Mouse (Mus musculus): ENCODE data around the gene Hdac9. TPM values are rescaled to one million over a fixed set of nuclear protein-coding genes. Genes with fewer than 3 reads are reported as not detected.
A peak's percentile ranks its signal among the peaks of the same experiment; 100 is the strongest.

Gene Hdac9
- polyA plus RNA-seq, 1 experiment = not detected

DNA sequence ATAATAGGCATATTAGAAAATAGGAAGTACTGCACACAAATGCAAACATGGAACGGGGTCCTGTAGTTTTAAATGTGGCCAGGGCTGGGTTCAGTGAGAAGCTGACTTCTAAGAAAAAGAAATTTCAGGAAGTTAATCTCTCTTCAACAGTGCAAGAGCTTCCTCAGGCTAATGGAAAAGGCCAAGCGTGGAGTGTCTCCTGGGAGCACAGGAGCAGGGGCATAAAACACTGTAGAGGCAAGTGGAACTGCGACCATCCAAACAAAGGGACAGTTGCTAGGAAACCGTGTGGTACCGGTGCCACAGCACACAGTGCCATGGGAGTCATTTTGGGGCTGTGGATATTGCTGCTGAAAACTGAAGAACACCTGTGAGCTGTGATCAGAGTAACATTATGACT, 191.7 kb downstream of the Hdac9 start:
- Histone ChIP-seq H3K36me3 (replicated peaks; ENCODE audit: low read length) (no peaks in the 10 kb centered on the region), H3K4me1 (peaks cover 32% of the 10 kb centered on the region), H3K27me3 (replicated peaks) (no peaks in the 10 kb centered on the region), H3K4me3 (replicated peaks) (peak overlapping the region; percentile 57), H3K9me3 (0 out of 2 replicates have a peak, but pooled peaks cover 5% of the 10 kb centered on the region)
- no peak for TF ChIP-seq GATA1 (IDR thresholded peaks at IDR 0.05; ENCODE audit: borderline replicate concordance, low read length)
- no peak for TF ChIP-seq FLI1 (IDR thresholded peaks at IDR 0.05; ENCODE audit: low read length)

DNA sequence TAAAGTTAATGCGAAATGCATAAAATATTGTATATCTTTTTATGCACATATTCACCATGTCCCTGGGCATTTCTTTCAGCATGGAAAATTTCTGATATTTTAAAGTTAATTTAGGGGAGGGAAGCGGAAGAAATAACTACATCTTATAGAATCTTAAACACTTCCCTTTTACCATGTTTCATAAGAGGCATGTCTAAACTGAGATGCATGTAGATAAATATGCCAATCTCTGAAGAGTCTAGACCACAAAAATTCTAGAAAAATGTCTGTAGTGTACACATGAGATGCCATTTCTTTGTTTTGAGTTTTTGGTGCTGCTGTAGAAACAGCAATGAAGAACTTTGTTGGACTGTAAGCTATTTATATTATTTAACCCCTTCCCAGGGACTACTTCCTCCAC, 192.6 kb downstream of the Hdac9 start:
- H3K27me3 ChIP-seq (replicated peaks) = no peaks in the 10 kb centered on the region
- H3K4me1 ChIP-seq = peaks cover 35% of the 10 kb centered on the region
- H3K9me3 ChIP-seq = 0 out of 2 replicates have a peak, but pooled peaks cover 5% of the 10 kb centered on the region
- H3K36me3 ChIP-seq (replicated peaks; ENCODE audit: low read length) = no peaks in the 10 kb centered on the region
- TF ChIP-seq GATA1 (IDR thresholded peaks at IDR 0.05; ENCODE audit: borderline replicate concordance, low read length) (no peak), FLI1 (IDR thresholded peaks at IDR 0.05; ENCODE audit: low read length) (no peak)
- H3K4me3 ChIP-seq (replicated peaks) = no peak overlapping the region

DNA sequence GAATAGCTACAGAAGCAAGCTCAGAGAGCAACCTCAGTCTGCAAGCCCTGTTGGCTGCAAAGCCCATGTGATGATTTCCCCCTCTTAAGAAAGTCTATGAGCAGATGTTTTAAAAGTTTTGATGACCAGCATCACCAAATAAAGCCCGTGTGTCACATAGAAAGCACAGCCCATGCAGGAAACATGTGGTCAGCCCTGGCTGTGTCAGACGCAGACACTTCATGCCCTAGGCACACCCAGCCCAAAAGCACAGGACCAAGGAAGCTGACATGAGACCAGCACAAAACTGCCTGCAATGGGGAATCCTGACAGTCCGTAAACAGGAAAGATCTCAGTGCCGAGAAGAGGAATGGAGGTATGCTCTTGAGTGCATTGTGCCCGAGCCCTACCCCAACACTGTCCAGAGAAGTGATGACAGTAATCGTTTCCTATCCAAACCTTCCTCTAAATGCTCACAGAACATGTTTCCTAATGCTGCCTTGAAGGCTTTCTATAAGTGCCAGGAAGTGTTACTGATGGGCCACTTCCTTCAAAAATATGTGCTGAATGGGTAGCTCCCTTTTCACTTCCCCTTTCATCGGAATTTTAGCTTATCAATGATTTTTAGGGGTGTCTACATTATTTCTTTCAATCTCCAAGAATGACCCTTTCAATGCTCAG, 193.9 kb downstream of the Hdac9 start:
- H3K4me1 ChIP-seq = peaks cover 36% of the 10 kb centered on the region
- H3K4me3 ChIP-seq (replicated peaks) = peak overlapping the region; percentile 89
- H3K27me3 ChIP-seq (replicated peaks) = no peaks in the 10 kb centered on the region
- H3K9me3 ChIP-seq = no peaks in the 10 kb centered on the region
- no peaks in the 10 kb centered on the region for H3K36me3 ChIP-seq (replicated peaks; ENCODE audit: low read length)
- TF ChIP-seq GATA1 (IDR thresholded peaks at IDR 0.05; ENCODE audit: borderline replicate concordance, low read length) (no peak), FLI1 (IDR thresholded peaks at IDR 0.05; ENCODE audit: low read length) (no peak)

DNA sequence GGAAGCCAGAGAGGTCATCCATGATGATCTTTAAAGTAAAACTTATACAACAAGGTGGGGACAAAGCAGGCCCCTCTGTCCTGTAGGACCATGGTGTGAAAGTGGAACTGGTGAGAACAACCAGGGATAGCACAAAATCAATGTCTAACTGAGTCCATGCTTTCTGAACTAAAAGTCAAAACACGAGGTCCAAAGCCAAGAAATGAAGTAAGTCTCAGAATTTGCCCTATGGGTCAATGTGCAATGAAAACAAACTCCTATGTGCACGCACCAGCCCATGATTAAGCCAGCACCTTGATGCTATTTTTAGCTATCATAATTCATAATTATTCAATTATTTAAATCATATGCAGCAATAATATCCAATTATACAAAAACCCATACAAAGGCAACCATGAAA, 196.0 kb downstream of the Hdac9 start:
- TF ChIP-seq GATA1 (IDR thresholded peaks at IDR 0.05; ENCODE audit: borderline replicate concordance, low read length) = no peak
- TF ChIP-seq FLI1 (IDR thresholded peaks at IDR 0.05; ENCODE audit: low read length) = no peak
- Histone ChIP-seq H3K27me3 (replicated peaks) (no peaks in the 10 kb centered on the region), H3K4me1 (peaks cover 39% of the 10 kb centered on the region), H3K36me3 (replicated peaks; ENCODE audit: low read length) (no peaks in the 10 kb centered on the region), H3K4me3 (replicated peaks) (no peak overlapping the region), H3K9me3 (no peaks in the 10 kb centered on the region)

DNA sequence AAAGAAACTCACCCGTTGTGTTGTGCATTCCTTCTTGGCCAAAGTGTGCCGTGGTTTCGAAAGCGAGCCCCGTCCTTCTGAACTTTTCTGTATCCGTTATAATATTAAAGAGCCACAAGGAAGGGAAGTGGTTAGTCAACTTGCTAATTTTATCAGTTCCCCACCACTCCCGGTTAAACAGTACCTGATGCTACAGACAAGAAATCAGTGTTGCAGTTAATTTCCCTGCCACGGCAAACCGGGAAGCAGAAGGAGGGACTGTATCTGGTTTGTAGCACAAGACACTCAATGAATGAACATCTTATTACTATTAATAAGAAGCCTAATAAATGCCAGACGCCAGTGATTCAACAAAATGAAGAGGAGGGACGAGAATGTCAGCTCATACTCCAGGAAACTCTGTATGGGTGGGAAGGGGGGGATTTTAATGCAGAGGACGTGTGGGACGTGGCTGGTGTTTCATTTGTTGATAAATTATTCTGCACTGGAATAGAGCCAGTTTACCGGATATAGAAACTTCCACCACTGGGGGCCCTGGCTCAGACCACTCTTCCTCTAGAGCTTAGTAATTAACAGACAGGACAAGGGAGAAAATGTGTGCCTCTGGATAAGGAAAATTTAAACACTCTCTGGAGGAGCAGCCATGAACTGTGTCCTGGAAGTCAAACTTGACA, 202.5 kb downstream of the Hdac9 start:
- Histone ChIP-seq H3K4me3 (replicated peaks) (peak overlapping the region; percentile 90), H3K27me3 (replicated peaks) (no peaks in the 10 kb centered on the region), H3K36me3 (replicated peaks; ENCODE audit: low read length) (no peaks in the 10 kb centered on the region), H3K9me3 (no peaks in the 10 kb centered on the region), H3K4me1 (peaks cover 42% of the 10 kb centered on the region)
- no peak for TF ChIP-seq GATA1 (IDR thresholded peaks at IDR 0.05; ENCODE audit: borderline replicate concordance, low read length)
- no peak for TF ChIP-seq FLI1 (IDR thresholded peaks at IDR 0.05; ENCODE audit: low read length)

DNA sequence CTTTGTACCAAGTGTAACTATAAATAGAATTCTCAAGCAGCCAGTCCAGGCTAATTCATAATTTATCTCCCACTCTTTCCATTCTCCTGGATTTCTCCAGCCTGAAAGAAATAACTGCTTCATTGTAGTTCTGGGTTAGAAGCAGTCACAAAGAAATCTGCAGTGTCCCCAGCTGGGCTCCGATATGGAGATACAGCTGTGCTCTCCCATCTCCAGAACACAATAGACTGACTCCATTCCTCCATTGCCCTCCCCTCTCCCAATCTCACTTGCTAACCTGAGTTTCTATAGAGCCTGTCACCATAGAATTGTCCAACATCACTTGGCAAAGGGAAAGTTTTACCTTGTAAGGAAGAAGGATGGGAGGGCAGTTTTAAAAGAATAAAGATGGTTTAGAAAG, 218.9 kb downstream of the Hdac9 start:
- no peak for TF ChIP-seq GATA1 (IDR thresholded peaks at IDR 0.05; ENCODE audit: borderline replicate concordance, low read length)
- no peak for TF ChIP-seq FLI1 (IDR thresholded peaks at IDR 0.05; ENCODE audit: low read length)

DNA sequence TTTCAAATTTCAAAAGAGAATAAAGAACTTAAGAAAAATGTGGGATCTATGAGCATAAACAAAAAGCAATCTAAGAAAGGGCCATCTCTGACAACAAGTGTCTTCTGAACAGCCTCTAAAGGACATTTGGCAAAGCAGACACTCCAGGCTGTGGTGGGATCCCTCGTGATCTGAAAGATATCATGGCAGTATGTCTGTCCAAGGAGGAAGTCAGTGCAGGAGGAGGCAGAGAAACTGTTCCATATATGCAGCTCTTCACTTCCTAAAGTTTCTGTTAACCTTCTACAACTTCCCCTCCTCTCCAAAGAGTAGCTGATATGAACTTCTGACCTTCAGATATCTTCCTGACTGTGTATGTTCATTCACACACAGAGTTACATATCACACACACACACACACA, 220.2 kb downstream of the Hdac9 start:
- no peak for TF ChIP-seq FLI1 (IDR thresholded peaks at IDR 0.05; ENCODE audit: low read length)
- TF ChIP-seq GATA1 (IDR thresholded peaks at IDR 0.05; ENCODE audit: borderline replicate concordance, low read length) = no peak
- peaks cover 27% of the 10 kb centered on the region for H3K4me1 ChIP-seq
- H3K27me3 ChIP-seq (replicated peaks) = no peaks in the 10 kb centered on the region
- peak overlapping the region; percentile 65 for H3K4me3 ChIP-seq (replicated peaks)
- H3K9me3 ChIP-seq = no peaks in the 10 kb centered on the region
- H3K36me3 ChIP-seq (replicated peaks; ENCODE audit: low read length) = peaks cover 5% of the 10 kb centered on the region

More for the DNA sequence above, 218.9 kb downstream of the Hdac9 start:
- Histone ChIP-seq H3K27me3 (replicated peaks) (no peaks in the 10 kb centered on the region), H3K9me3 (no peaks in the 10 kb centered on the region), H3K36me3 (replicated peaks; ENCODE audit: low read length) (peaks cover 5% of the 10 kb centered on the region), H3K4me1 (peaks cover 27% of the 10 kb centered on the region), H3K4me3 (replicated peaks) (no peak overlapping the region)

DNA sequence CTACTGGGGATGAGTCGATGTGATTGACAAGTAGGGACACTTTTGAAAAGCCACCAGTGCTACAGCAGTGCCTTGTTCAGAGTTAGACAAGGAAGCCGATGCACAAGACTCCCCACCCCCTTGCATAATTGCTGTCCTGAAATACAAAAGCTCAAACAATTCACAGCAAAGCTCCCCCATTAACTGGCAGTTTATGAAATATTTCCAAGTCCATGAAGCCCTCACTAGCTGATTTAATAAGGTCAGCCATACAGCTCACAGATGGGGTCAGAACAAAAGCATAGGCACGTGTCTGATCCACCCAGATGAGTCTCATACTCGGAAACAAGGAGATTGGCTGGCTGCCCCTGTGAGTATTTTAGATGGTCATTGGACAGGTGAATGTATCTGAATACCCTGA, 228.0 kb downstream of the Hdac9 start:
- TF ChIP-seq FLI1 (IDR thresholded peaks at IDR 0.05; ENCODE audit: low read length) (no peak), GATA1 (IDR thresholded peaks at IDR 0.05; ENCODE audit: borderline replicate concordance, low read length) (no peak)

DNA sequence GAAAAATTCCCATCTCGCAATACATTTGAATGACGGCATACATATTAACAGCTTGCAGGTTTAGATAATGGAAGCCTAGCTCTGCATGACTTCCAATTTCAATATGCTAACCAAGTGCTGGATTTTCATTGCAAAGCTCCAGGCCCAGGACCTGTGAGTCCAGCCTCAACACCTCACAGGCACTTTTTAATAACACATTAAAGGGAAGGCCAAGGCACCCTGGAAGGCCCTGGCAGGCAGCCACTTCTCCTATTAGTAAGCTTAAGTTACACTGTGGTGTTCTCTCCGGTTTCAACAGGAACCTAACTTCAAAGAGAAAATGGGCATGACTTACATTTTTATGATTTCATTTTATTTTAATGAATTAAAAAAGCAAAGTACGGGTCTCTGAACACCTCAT, 233.5 kb downstream of the Hdac9 start:
- no peak for TF ChIP-seq FLI1 (IDR thresholded peaks at IDR 0.05; ENCODE audit: low read length)
- no peak for TF ChIP-seq GATA1 (IDR thresholded peaks at IDR 0.05; ENCODE audit: borderline replicate concordance, low read length)

More for the DNA sequence above, 228.0 kb downstream of the Hdac9 start:
- H3K36me3 ChIP-seq (replicated peaks; ENCODE audit: low read length) = no peaks in the 10 kb centered on the region
- peaks cover 23% of the 10 kb centered on the region for H3K4me1 ChIP-seq
- no peaks in the 10 kb centered on the region for H3K9me3 ChIP-seq
- H3K27me3 ChIP-seq (replicated peaks) = no peaks in the 10 kb centered on the region
- H3K4me3 ChIP-seq (replicated peaks) = no peak overlapping the region

DNA sequence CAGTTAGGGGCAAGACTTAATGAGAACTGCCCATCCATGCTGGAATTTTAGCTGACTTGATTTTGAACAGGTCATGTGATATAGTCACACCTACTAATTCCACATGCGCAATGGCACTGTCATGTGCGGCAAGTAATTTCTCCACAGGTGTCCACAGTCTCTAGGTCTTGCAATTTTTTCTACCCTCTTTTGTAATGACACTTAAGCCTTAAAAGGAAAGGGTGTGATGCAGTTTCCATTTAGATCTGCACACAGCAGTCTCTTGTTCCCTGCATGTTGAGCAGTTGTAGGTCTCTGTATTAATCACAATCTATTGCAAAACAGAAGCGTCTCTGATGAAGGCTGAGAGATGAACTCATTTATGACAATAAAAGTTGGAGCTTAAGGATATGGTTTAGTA, 234.2 kb downstream of the Hdac9 start:
- H3K9me3 ChIP-seq = no peaks in the 10 kb centered on the region
- TF ChIP-seq FLI1 (IDR thresholded peaks at IDR 0.05; ENCODE audit: low read length) = no peak
- TF ChIP-seq GATA1 (IDR thresholded peaks at IDR 0.05; ENCODE audit: borderline replicate concordance, low read length) = no peak
- H3K27me3 ChIP-seq (replicated peaks) = no peaks in the 10 kb centered on the region

More for the DNA sequence above, 233.5 kb downstream of the Hdac9 start:
- no peak overlapping the region for H3K4me3 ChIP-seq (replicated peaks)
- H3K4me1 ChIP-seq = peaks cover 23% of the 10 kb centered on the region
- no peaks in the 10 kb centered on the region for H3K9me3 ChIP-seq
- no peaks in the 10 kb centered on the region for H3K27me3 ChIP-seq (replicated peaks)
- H3K36me3 ChIP-seq (replicated peaks; ENCODE audit: low read length) = no peaks in the 10 kb centered on the region

More for the DNA sequence above, 234.2 kb downstream of the Hdac9 start:
- Histone ChIP-seq H3K4me3 (replicated peaks) (no peak overlapping the region), H3K4me1 (peaks cover 17% of the 10 kb centered on the region), H3K36me3 (replicated peaks; ENCODE audit: low read length) (no peaks in the 10 kb centered on the region)
